Mouse (Mus musculus) heart, embryonic 11.5 days (tissue): ENCODE measurements around the gene Arhgap32. TPM values are rescaled to one million over a fixed set of nuclear protein-coding genes. Genes with fewer than 3 reads are reported as not detected.
A peak's percentile ranks its signal among the peaks of the same experiment; 100 is the strongest.

Experiments
- ATAC-seq: fragments of 200-750 bp; cut with Nextera tagmentation; replicated peaks from 2 replicates; pipeline ENCODE4 v1.8.0; 2017; ENCODE audit warnings: moderate library complexity; ENCODE audit not compliant: insufficient number of reproducible peaks, low FRiP score, low TSS enrichment
- H3K27ac ChIP-seq: fragments of 300-500 bp; sonication (generic); 2 replicates; pipeline ENCODE4 v1.5.1; 2014; ENCODE audit warnings: mild to moderate bottlenecking, low read depth, low read length
- H3K27me3 ChIP-seq: fragments of 300-500 bp; sonication (generic); 2 replicates; pipeline ENCODE4 v1.6.1; 2014; ENCODE audit warnings: mild to moderate bottlenecking, low read length, mixed read lengths; ENCODE audit not compliant: control insufficient read depth, insufficient read depth
- H3K36me3 ChIP-seq: fragments of 300-500 bp; sonication (generic); 2 replicates; pipeline ENCODE4 v1.6.1; 2014; ENCODE audit warnings: mild to moderate bottlenecking, low read length, moderate library complexity, mixed read lengths; ENCODE audit not compliant: control insufficient read depth, insufficient read depth
- H3K4me1 ChIP-seq: fragments of 300-500 bp; sonication (generic); 2 replicates; pipeline ENCODE4 v1.6.1; 2014; ENCODE audit warnings: low read length; ENCODE audit not compliant: control insufficient read depth, insufficient read depth
- H3K4me2 ChIP-seq: fragments of 300-500 bp; sonication (generic); 2 replicates; pipeline ENCODE4 v1.6.1; 2014; ENCODE audit warnings: mild to moderate bottlenecking, moderate library complexity
- H3K4me3 ChIP-seq: fragments of 300-500 bp; sonication (generic); 2 replicates; pipeline ENCODE4 v1.5.1; 2014; ENCODE audit warnings: low read depth, low read length
- H3K9ac ChIP-seq: fragments of 300-500 bp; sonication (generic); 2 replicates; pipeline ENCODE4 v1.6.1; 2014; ENCODE audit warnings: mild to moderate bottlenecking, low read depth, low read length, moderate library complexity
- H3K9me3 ChIP-seq: fragments of 300-500 bp; sonication (generic); replicated peaks from 2 replicates; pipeline ENCODE4 v1.6.1; 2016; ENCODE audit warnings: low read length; ENCODE audit not compliant: control insufficient read depth
- WGBS: fragments of 180-500 bp; shearing (Covaris S2); extraction: QIAGEN DNeasy Blood & Tissue Kit; methylation state at CpG from one replicate; pipeline ENCODE4 v1.1.7; 2014; ENCODE audit not compliant: insufficient replicate concordance; 5-methylcytosine and 5-hydroxymethylcytosine counted together
- microRNA-seq: library from miRNA; unstranded; fragments of <30 nt; microRNA quantifications from one replicate; pipeline ENCODE4, GENCODE M21; 2016; ENCODE audit warnings: borderline number of aligned reads
- polyA plus RNA-seq: library from polyadenylated mRNA; unstranded; fragments of >200 nt; fragmentation: Nextera tagmentation; extraction: Ambion mirVana; gene quantifications from 2 replicates; pipeline ENCODE4 v1.2.1, GENCODE M21; 2014

The Arhgap32 gene
- polyA plus RNA-seq, 1 experiment from 2014 or later = 3.7 TPM

GRCm38 (mm10) chr9:32311786-32312185, 195.8 kb downstream of the Arhgap32 start:
- Histone ChIP-seq H3K9me3 (no peaks in the 10 kb centered on the region), H3K4me1 (peaks cover 25% of the 10 kb centered on the region), H3K27ac (no peak overlapping the region), H3K4me2 (no peak overlapping the region), H3K36me3 (peaks cover 2% of the 10 kb centered on the region; the same call in 1 of the 2 replicates), H3K4me3 (no peak overlapping the region), H3K9ac (no peak overlapping the region), H3K27me3 (no peaks in the 10 kb centered on the region)
- no peak for ATAC-seq
- 57% methylated on average over 14 of the region's 14 CpGs for WGBS

- Histone ChIP-seq H3K27me3 (no peaks in the 10 kb centered on the region), H3K27ac (no peak overlapping the region; the same call in 1 of the 2 replicates), H3K4me1 (peaks cover 25% of the 10 kb centered on the region), H3K4me2 (no peak overlapping the region), H3K9ac (no peak overlapping the region), H3K4me3 (no peak overlapping the region), H3K36me3 (peaks cover 2% of the 10 kb centered on the region; the same call in 1 of the 2 replicates), H3K9me3 (no peaks in the 10 kb centered on the region)
- 64% methylated on average over 4 of the region's 4 CpGs for WGBS
- no peak for ATAC-seq
Observed at GRCm38 (mm10) chr9:32312208-32312607, 196.3 kb downstream of the Arhgap32 start.

GRCm38 (mm10) chr9:32314071-32314470, 198.1 kb downstream of the Arhgap32 start:
- Histone ChIP-seq H3K4me2 (no peak overlapping the region), H3K9me3 (no peaks in the 10 kb centered on the region), H3K9ac (no peak overlapping the region), H3K27me3 (no peaks in the 10 kb centered on the region), H3K27ac (peak overlapping the region; percentile 57), H3K4me1 (peaks cover 29% of the 10 kb centered on the region), H3K4me3 (no peak overlapping the region), H3K36me3 (peaks cover 2% of the 10 kb centered on the region; the same call in 1 of the 2 replicates)
- 20% methylated on average over 3 of the region's 3 CpGs for WGBS
- peak; percentile 62 for ATAC-seq

- WGBS = 85% methylated on average over 3 of the region's 3 CpGs
- Histone ChIP-seq H3K9ac (no peak overlapping the region), H3K4me1 (peaks cover 43% of the 10 kb centered on the region), H3K36me3 (peaks cover 2% of the 10 kb centered on the region; the same call in 1 of the 2 replicates), H3K4me2 (no peak overlapping the region), H3K9me3 (no peaks in the 10 kb centered on the region), H3K4me3 (no peak overlapping the region), H3K27ac (no peak overlapping the region), H3K27me3 (no peaks in the 10 kb centered on the region)
- no peak for ATAC-seq
Observed at GRCm38 (mm10) chr9:32315999-32316398, 200.1 kb downstream of the Arhgap32 start.

Small RNAs within 50 kb of the gene (microRNA-seq; reads per million reads assigned to microRNA genes)
- not detected for gene Gm44453

Other genes starting within 250 kb of the Arhgap32 start
- 0.07 TPM in 1 of 2 replicates, not detected in the other for gene Barx2, start 202.7 kb upstream of the Arhgap32 start, polyA plus RNA-seq
- 19.8 and 28.9 TPM in 2 replicates for gene Kcnj5, start 228.2 kb downstream of the Arhgap32 start, polyA plus RNA-seq